Mouse (Mus musculus) heart, adult 18-20 months (tissue): ENCODE data around the gene Slc22a14. TPM values are rescaled to one million over a fixed set of nuclear protein-coding genes. Genes with fewer than 3 reads are reported as not detected.

Experiments used
- DNase-seq, 2 experiments: peaks; one replicate each; pipeline ENCODE4 v3.0.0; 2021 to 2022; ENCODE audit warnings: mixed read lengths in 1 of 2
- total RNA-seq, 2 experiments: library from RNA; stranded (reverse); gene quantifications; 2 replicates each; pipeline ENCODE4 v1.2.3; 2021

Gene Slc22a14
- total RNA-seq, 2 experiments from 2014 or later: not detected

DNA sequence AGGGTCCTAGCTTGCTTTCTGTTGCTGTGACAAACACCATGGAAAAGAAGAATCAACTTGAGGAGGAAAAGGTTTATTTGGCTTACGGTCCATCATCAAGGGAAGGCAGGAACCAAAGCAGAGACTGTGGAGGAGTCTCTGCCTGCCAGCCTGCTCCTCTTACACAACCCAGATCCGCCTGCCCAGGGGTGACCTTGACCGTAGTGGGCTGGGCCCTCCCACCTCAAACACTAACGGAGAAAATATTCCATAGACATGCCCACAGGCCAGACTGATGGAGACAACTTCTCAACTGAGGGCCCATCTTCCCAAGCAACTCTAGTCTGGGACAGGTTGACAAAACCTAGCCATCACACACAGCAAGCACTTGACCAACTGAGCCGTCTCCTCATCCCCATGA, 223.3 kb downstream of the Slc22a14 start:
- DNase-seq: no peak

DNA sequence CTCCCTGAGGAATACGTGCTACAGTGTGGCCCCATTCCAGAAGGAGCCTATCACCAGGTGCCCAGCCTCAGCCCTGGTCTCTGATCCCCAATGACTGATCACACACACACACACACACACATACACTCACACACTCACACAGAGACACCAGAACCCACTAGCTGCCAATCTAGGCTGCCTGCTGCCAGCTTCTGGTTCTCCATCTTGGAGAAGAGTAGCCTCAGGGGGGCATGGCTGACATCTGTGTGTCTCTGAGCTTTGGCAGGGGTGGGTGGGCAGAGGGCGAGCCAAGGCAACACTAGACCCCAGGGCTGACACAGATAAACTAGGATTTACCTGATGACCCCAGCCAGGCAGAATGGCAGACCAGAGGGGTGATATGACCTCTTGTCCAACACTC, 226.5 kb downstream of the Slc22a14 start:
- DNase-seq: no peak

DNA sequence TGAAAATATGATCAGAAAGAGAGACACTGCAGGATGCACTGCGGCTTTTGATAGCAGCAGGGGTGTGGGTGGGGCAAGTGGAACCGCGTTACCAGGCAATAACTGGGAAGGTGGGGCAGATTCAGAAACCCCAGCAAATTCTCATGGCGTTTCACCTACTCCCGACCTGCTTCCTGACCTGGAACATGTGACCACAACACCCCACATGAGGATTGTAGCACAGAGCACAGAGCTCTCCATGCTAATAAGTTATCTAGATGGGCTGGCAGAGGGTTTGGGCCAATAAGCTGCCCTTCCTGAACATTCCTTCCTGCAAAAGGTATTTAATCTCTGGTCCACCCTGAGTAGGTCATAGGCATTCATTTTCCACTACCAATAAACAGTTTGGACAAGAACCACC, 234.7 kb downstream of the Slc22a14 start:
- DNase-seq: no peak

DNA sequence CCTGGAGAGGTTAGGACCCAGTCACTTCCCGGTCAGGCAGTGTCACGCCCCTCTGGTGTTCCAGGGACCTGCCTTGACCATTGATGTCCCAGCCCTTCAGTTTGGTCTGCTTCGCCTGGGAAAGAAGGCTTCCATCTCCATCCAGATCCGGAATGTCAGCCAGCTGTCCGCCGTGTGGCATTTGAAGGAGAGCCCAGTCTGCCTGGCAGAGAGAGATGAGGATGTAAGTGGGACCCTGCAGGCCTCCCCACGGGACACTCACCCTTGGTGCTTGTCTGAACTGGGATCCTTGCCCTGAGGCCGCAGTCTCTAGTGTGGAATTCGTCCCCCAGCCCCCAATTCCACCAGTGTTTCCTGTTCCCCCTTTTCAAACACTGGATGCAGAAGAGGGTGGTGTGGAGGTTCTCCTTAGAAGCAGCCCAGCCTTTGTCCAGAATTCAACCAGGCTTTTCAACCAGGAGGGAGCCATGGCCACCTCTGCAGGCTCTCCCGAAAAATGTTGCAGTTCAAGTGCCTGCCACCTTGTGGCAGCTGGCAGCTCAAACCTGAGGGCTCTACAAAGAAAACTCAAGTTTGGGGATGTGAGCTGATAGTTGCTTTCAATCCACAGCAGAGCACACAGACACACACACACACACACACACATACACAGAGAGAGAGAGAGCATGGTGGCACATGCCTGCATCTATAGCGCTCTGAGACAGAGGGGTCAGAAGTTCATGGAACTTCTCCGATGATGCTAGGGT, 236.7 kb downstream of the Slc22a14 start:
- DNase-seq: no peak

DNA sequence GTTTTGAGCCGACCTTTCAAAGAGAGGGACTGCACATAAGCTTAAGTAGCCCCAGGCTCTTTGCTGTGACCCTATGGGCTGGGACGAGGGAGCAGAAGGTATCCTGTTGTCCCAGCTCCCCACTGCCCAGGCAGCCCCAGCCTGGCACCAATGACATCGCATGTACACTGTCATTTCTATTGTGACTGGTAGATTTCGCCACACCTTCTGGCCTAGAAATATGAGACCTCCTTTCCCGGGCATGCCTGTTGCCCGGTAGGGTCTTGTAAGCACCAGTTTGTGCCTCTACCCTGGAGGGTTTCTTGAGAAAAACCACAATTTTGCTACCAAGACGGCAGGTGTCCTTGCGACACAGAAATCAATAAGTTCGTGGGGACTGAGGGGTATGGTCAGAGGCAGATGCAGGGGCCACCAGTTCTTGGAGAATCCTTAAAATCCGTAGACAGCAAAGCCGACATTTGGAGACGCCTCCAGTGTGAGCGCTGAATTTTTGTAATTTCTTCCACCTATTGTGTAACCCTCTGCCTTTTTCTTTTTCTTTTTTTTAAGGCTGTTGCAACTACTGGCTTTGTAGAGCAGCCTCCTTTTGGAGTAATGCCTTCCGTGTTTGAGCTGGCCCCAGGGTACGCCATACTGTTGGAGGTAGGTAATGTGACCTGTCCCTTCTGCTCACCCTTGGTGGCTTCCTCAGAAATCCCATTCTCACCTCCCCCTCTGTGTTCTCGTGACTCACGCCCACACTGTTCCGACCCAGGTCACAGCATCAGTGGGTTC, 242.6 kb downstream of the Slc22a14 start:
- DNase-seq: no peak

DNA sequence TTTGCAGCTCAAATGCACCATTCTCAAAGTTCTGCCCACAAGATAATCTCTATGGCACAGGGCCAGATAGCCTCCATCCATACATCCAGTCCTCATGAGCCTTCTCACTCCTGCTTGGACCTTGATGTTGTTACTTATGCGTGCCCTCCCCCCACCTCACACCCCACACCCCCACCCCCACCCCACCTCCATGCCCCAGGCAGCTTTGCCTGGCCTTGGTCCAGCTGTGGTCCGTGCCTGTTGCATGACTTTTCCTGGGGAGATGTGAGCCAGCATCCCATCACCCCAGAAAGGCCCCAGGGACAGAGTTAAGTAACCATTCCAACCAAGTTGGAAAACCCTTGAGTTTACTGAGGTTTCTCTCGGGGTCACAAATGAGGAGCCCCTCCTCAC, 245.2 kb downstream of the Slc22a14 start:
- DNase-seq: no peak

Other genes with a start within 250 kb of the Slc22a14 start
- gene Acaa1b, start 208.5 kb downstream of the Slc22a14 start, total RNA-seq: 1 to 10 TPM; 1.7 to 4.3 TPM
- not detected for gene Gm47289, start 206.4 kb downstream of the Slc22a14 start, total RNA-seq
- not detected for gene Slc22a13, start 156.5 kb downstream of the Slc22a14 start, total RNA-seq
- gene Oxsr1, start 43.1 kb downstream of the Slc22a14 start, total RNA-seq: 10 to 100 TPM; 51.0 to 52.6 TPM
- gene Acaa1a, start 25.9 kb downstream of the Slc22a14 start, total RNA-seq: 10 to 100 TPM; 77.1 to 85.3 TPM
- 10 to 100 TPM; 12.9 to 13.9 TPM for gene Myd88, start 24.1 kb downstream of the Slc22a14 start, total RNA-seq
- under 1 TPM; 0.26 to 0.30 TPM for gene Xylb, start 8.2 kb downstream of the Slc22a14 start, total RNA-seq
- 1 to 10 TPM; 3.4 to 4.7 TPM for gene Acvr2b, start 36.6 kb upstream of the Slc22a14 start, total RNA-seq
- gene Exog, start 79.4 kb upstream of the Slc22a14 start, total RNA-seq: 1 to 10 TPM; 2.7 to 4.0 TPM
- gene Scn5a, start 213.5 kb upstream of the Slc22a14 start, total RNA-seq: 100 to 1,000 TPM; 174 to 194 TPM